Mouse (Mus musculus) erythroblast, embryonic 14.5 days (primary cell): ENCODE measurements around the gene Pigt.

Source experiments
- GATA1 ChIP-seq: IDR thresholded peaks from 2 replicates; pipeline ENCODE4 v1.6.1; 2012; ENCODE audit warnings: low read length, inconsistent platforms, mixed read lengths
- TAL1 ChIP-seq: IDR thresholded peaks from 3 replicates; pipeline ENCODE4 v1.6.1; 2012; ENCODE audit warnings: low read length, inconsistent platforms, mixed read lengths

GRCm38 (mm10) chr2:164528557-164528956 is 31.2 kb downstream of the Pigt start:
- TF ChIP-seq GATA1 (no peak), TAL1 (no peak)
